Mouse (Mus musculus): ENCODE measurements at regions not wholly inside any gene's neighbourhood (a gene's known extent, or its start where the extent isn't known, plus 50 kb on each side); places are given as distances from the start of the nearest gene placed in this dataset.

DNA sequence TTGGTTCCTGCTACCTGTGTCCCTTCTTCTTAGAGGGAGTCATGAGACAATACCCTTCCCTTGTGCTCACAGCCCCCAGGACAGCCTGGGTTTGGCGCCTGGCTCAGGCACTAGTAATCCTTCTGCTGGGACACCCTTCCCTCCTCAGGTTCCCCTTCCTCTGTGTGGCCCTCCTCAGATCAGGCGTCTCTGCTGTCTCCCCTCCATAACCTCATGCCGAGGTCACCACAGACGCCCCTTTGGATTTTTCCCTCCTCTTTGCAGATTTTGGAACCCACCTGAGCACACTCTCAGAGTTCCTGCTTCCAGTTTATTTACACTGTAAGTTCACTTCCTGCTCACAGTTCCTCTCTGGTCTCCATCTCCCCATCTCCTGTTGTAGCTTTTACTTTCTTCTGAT is 117.7 kb downstream of the 2410131K14Rik start:
- TF ChIP-seq POLR2A (IDR thresholded peaks at IDR 0.05; ENCODE audit: insufficient read depth, low read depth, low read length), result no peak
- no peak for TF ChIP-seq CTCF (IDR thresholded peaks at IDR 0.05; ENCODE audit: insufficient read depth, low read depth, low read length)
